Mouse (Mus musculus) kidney, adult 2 months (tissue): Measurements from ENCODE around the gene Gadd45g. TPM values are rescaled to one million over a fixed set of nuclear protein-coding genes. Genes with fewer than 3 reads are reported as not detected.

Experiments
- DNase-seq: peaks from one replicate; pipeline ENCODE4 v3.0.0; 2021
- H3K27ac ChIP-seq: fragments of 200-500 bp; 2 replicates; pipeline ENCODE4 v1.5.1; 2012; ENCODE audit warnings: low read depth, low read length, control low read depth, inconsistent platforms; ENCODE audit not compliant: insufficient read depth
- H3K27me3 ChIP-seq: fragments of 200-500 bp; replicated peaks from 2 replicates; pipeline ENCODE4 v1.6.1; 2012; ENCODE audit warnings: mild to moderate bottlenecking, moderate library complexity, low read length, inconsistent platforms; ENCODE audit not compliant: control insufficient read depth, insufficient read depth
- H3K36me3 ChIP-seq: fragments of 200-500 bp; 2 replicates; pipeline ENCODE4 v1.6.1; 2012; ENCODE audit warnings: mild to moderate bottlenecking, moderate library complexity, low read length, inconsistent platforms; ENCODE audit not compliant: control insufficient read depth, insufficient read depth
- H3K4me1 ChIP-seq: fragments of 200-500 bp; 2 replicates; pipeline ENCODE4 v1.6.1; 2011; ENCODE audit warnings: low read length; ENCODE audit not compliant: control insufficient read depth, insufficient read depth
- H3K4me3 ChIP-seq: fragments of 200-500 bp; 2 replicates; pipeline ENCODE4 v1.5.1; 2011; ENCODE audit warnings: mild to moderate bottlenecking, low read depth, low read length, control low read depth; ENCODE audit not compliant: insufficient read depth
- CTCF ChIP-seq: fragments of 200-500 bp; conservative IDR thresholded peaks from 2 replicates; pipeline ENCODE4 v1.5.1; 2011; ENCODE audit warnings: low read depth, mild to moderate bottlenecking, control low read depth, low read length, moderate library complexity, mixed read lengths; ENCODE audit not compliant: insufficient read depth, insufficient read length
- POLR2A ChIP-seq: fragments of 200-500 bp; IDR thresholded peaks from one replicate; pipeline ENCODE4 v1.6.1; 2011; ENCODE audit warnings: low read depth, low read length, control low read depth
- WGBS: fragments of 180-500 bp; shearing (Covaris S2); methylation state at CpG from one replicate; pipeline ENCODE4 v1.1.7; 2018; 5-methylcytosine and 5-hydroxymethylcytosine counted together
- polyA plus RNA-seq: library from polyadenylated mRNA; depleted of rRNA; stranded (reverse); fragments of >200 nt; gene quantifications from 2 replicates; pipeline ENCODE4 v1.2.3, GENCODE M21; 2012

Gene Gadd45g
- polyA plus RNA-seq, 1 experiment, result 57.2 TPM

- Histone ChIP-seq H3K27me3 (no peaks in the 10 kb centered on the region), H3K4me3 (no peak overlapping the region), H3K36me3 (no peaks in the 10 kb centered on the region; the same call in 1 of the 2 replicates), H3K27ac (no peak overlapping the region), H3K4me1 (peaks cover 3% of the 10 kb centered on the region; the same call in 1 of the 2 replicates)
- no peak for DNase-seq
- 88% methylated on average over 4 of the region's 4 CpGs for WGBS
- no peak for TF ChIP-seq POLR2A
- no peak for TF ChIP-seq CTCF
These were observed 3.2 kb upstream of the Gadd45g start for GRCm38 (mm10) chr13:51843298-51843697.

- no peaks in the 10 kb centered on the region for H3K27me3 ChIP-seq
- TF ChIP-seq CTCF (no peak), POLR2A (no peak)
- H3K4me1 ChIP-seq, result peaks cover 8% of the 10 kb centered on the region; the same call in 1 of the 2 replicates
- whole genome bisulfite sequencing, result 71% methylated on average over 10 of the region's 10 CpGs
- no peak for DNase-seq
- H3K27ac ChIP-seq, result no peak overlapping the region
- no peaks in the 10 kb centered on the region; the same call in 1 of the 2 replicates for H3K36me3 ChIP-seq
- H3K4me3 ChIP-seq, result no peak overlapping the region
These were observed 2.4 kb upstream of the Gadd45g start for GRCm38 (mm10) chr13:51844118-51844517.

- WGBS, result 15% methylated on average over 10 of the region's 10 CpGs
- H3K27ac ChIP-seq, result no peak overlapping the region
- no peaks in the 10 kb centered on the region for H3K27me3 ChIP-seq
- H3K4me1 ChIP-seq, result peaks cover 10% of the 10 kb centered on the region
- peak; percentile 79 for DNase-seq
- no peaks in the 10 kb centered on the region; the same call in 1 of the 2 replicates for H3K36me3 ChIP-seq
- TF ChIP-seq CTCF (peak; percentile 83), POLR2A (no peak)
- H3K4me3 ChIP-seq, result no peak overlapping the region
These were observed 1.8 kb upstream of the Gadd45g start for GRCm38 (mm10) chr13:51844661-51845060.

- H3K4me1 ChIP-seq, result peaks cover 14% of the 10 kb centered on the region
- DNase-seq, result peak; percentile 83
- H3K4me3 ChIP-seq, result peak overlapping the region; percentile 86; the same call in 1 of the 2 replicates
- H3K27me3 ChIP-seq, result no peaks in the 10 kb centered on the region
- TF ChIP-seq POLR2A, result no peak
- no peak for TF ChIP-seq CTCF
- 13% methylated on average over 10 of the region's 10 CpGs for WGBS
- no peaks in the 10 kb centered on the region; the same call in 1 of the 2 replicates for H3K36me3 ChIP-seq
- no peak overlapping the region for H3K27ac ChIP-seq
These were observed 1.4 kb upstream of the Gadd45g start for GRCm38 (mm10) chr13:51845072-51845471.

GRCm38 (mm10) chr13:51845591-51846191 lies 787 bp upstream of the Gadd45g start:
- Histone ChIP-seq H3K27me3 (no peaks in the 10 kb centered on the region), H3K4me3 (peak overlapping the region; percentile 86), H3K27ac (peak overlapping the region; percentile 89), H3K36me3 (no peaks in the 10 kb centered on the region; the same call in 1 of the 2 replicates), H3K4me1 (peaks cover 15% of the 10 kb centered on the region)
- DNase-seq, result peak; percentile 88
- TF ChIP-seq POLR2A (no peak), CTCF (peak; percentile 68)
- WGBS, result under 1% methylated on average over 45 of the region's 45 CpGs

GRCm38 (mm10) chr13:51846868-51847793 lies 653 bp downstream of the Gadd45g start:
- Histone ChIP-seq H3K36me3 (no peaks in the 10 kb centered on the region; the same call in 1 of the 2 replicates), H3K27me3 (no peaks in the 10 kb centered on the region), H3K4me3 (peak overlapping the region; percentile 86), H3K4me1 (peaks cover 15% of the 10 kb centered on the region), H3K27ac (peak overlapping the region; percentile 96)
- under 1% methylated on average over 63 of the region's 63 CpGs for WGBS
- peak; percentile 86 for DNase-seq
- TF ChIP-seq CTCF (no peak), POLR2A (no peak)
